Mouse (Mus musculus): ENCODE results near the gene Adgrl3. TPM values are rescaled to one million over a fixed set of nuclear protein-coding genes. Genes with fewer than 3 reads are reported as not detected.

Adgrl3 gene
- polyA plus RNA-seq, 1 experiment = 0.36 TPM

DNA sequence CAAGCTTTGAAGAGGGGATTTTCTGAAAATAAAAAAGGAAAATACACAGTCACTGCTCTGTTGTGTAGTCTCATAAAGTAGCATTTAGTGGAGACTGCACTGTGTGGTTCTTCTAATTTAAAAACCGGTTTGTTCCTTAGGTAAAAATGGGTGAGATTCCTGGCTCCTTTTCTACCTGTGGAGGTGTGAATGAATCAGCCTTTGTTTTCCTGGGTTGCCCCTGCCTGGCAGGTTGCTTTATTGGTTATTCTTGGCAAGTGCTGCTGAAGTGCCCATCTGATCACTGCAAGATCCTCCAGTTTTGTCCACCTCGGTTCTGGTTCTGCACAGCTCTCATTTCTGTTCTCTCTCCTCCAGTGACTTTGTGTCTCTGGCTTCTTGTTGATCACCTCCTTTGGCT, 136.3 kb downstream of the Adgrl3 start:
- no peak overlapping the region for H3K27ac ChIP-seq (ENCODE audit: insufficient read depth, low read length)
- H3K4me1 ChIP-seq (ENCODE audit: control insufficient read depth, insufficient read depth, low read length) = no peaks in the 10 kb centered on the region
- TF ChIP-seq EP300 (IDR thresholded peaks at IDR 0.05; ENCODE audit: insufficient read depth, low read depth, low read length) = no peak
- TF ChIP-seq POLR2A (IDR thresholded peaks at IDR 0.05; ENCODE audit: insufficient read depth, low read length) = no peak
- TF ChIP-seq CTCF (IDR thresholded peaks at IDR 0.05; ENCODE audit: low read depth, low read length) = no peak
- no peaks in the 10 kb centered on the region for H3K27me3 ChIP-seq (ENCODE audit: control insufficient read depth, insufficient read depth, low read length, poor library complexity, severe bottlenecking)
- no peaks in the 10 kb centered on the region for H3K36me3 ChIP-seq (ENCODE audit: control insufficient read depth, insufficient read depth, low read length, poor library complexity, severe bottlenecking)
- H3K4me3 ChIP-seq (ENCODE audit: low read depth, low read length) = no peak overlapping the region
- H3K9ac ChIP-seq (ENCODE audit: low read depth, poor library complexity, severe bottlenecking) = no peak overlapping the region
- no peaks in the 10 kb centered on the region for H3K9me3 ChIP-seq (replicated peaks; ENCODE audit: control insufficient read depth, insufficient read depth, low read length, poor library complexity, severe bottlenecking)

DNA sequence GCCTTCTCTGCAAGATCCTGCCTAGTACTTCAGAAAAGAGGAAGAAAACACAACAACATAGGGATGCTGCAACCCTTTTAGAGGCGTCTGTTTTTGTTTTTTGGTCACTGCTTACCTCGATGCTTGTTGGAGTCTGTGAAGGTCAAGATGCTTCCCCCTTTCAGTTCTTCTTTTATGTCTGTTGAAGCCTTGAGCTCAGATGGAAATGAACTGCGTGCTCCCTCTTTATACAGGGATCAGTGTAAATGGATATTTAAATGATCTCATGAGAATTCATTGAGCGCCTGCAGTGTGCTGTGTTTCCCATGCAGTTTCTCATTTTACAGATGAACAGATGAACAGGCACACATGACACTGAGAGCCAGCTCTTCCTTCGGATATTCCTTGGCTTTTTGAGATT, 136.9 kb downstream of the Adgrl3 start:
- no peaks in the 10 kb centered on the region for H3K4me1 ChIP-seq (ENCODE audit: control insufficient read depth, insufficient read depth, low read length)

DNA sequence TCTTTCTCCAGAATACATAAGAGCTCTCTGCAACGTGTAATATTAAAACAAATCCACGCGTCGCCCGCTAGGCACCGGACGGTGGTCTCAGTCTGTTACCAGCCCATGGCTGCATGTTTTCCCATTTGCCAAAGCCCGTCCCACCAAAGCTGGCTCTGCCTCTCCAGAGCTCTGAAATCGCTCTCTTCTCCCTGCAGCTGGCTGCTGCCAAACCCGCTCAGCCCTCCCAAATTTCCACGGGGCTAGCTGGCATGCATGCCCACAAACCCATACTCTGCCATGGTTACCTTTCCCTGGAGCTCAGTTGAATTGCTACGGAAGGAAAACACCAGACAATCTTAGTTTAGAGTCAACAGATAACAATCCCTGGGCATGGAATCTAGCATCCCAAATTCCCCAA, 139.1 kb downstream of the Adgrl3 start:
- Histone ChIP-seq H3K36me3 (ENCODE audit: control insufficient read depth, insufficient read depth, low read length, poor library complexity, severe bottlenecking) (no peaks in the 10 kb centered on the region), H3K4me3 (ENCODE audit: low read depth, low read length) (no peak overlapping the region), H3K9ac (ENCODE audit: low read depth, poor library complexity, severe bottlenecking) (no peak overlapping the region), H3K4me1 (ENCODE audit: control insufficient read depth, insufficient read depth, low read length) (no peaks in the 10 kb centered on the region), H3K27me3 (ENCODE audit: control insufficient read depth, insufficient read depth, low read length, poor library complexity, severe bottlenecking) (no peaks in the 10 kb centered on the region), H3K27ac (ENCODE audit: insufficient read depth, low read length) (no peak overlapping the region), H3K9me3 (replicated peaks; ENCODE audit: control insufficient read depth, insufficient read depth, low read length, poor library complexity, severe bottlenecking) (no peaks in the 10 kb centered on the region)
- TF ChIP-seq CTCF (IDR thresholded peaks at IDR 0.05; ENCODE audit: low read depth, low read length) (no peak), POLR2A (IDR thresholded peaks at IDR 0.05; ENCODE audit: insufficient read depth, low read length) (no peak), EP300 (IDR thresholded peaks at IDR 0.05; ENCODE audit: insufficient read depth, low read depth, low read length) (no peak)

More for the DNA sequence above, 136.9 kb downstream of the Adgrl3 start:
- Histone ChIP-seq H3K9ac (ENCODE audit: low read depth, poor library complexity, severe bottlenecking) (no peak overlapping the region), H3K27ac (ENCODE audit: insufficient read depth, low read length) (no peak overlapping the region), H3K4me3 (ENCODE audit: low read depth, low read length) (no peak overlapping the region), H3K27me3 (ENCODE audit: control insufficient read depth, insufficient read depth, low read length, poor library complexity, severe bottlenecking) (no peaks in the 10 kb centered on the region), H3K36me3 (ENCODE audit: control insufficient read depth, insufficient read depth, low read length, poor library complexity, severe bottlenecking) (no peaks in the 10 kb centered on the region), H3K9me3 (replicated peaks; ENCODE audit: control insufficient read depth, insufficient read depth, low read length, poor library complexity, severe bottlenecking) (no peaks in the 10 kb centered on the region)
- TF ChIP-seq POLR2A (IDR thresholded peaks at IDR 0.05; ENCODE audit: insufficient read depth, low read length) (no peak), CTCF (IDR thresholded peaks at IDR 0.05; ENCODE audit: low read depth, low read length) (no peak), EP300 (IDR thresholded peaks at IDR 0.05; ENCODE audit: insufficient read depth, low read depth, low read length) (no peak)

DNA sequence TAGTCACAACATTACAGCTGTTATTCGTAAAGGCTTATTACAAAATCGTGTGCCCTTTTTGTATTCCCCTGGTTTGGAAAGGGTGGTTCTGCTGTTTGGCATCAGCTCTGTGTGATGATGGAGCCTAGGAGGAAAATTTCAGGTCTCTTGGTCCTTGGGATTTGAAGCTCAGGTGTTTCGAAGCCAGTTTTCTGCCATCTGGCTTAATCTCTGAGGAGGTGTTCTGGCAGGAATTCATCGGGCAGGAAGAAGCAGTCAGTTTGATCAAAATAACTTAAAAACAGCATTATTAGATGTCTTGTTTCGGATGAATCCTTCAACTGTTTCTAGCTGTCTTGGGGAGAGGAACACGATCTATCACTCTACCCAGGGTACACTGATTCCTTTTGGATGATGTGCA, 140.5 kb downstream of the Adgrl3 start:
- Histone ChIP-seq H3K27me3 (ENCODE audit: control insufficient read depth, insufficient read depth, low read length, poor library complexity, severe bottlenecking) (no peaks in the 10 kb centered on the region), H3K27ac (ENCODE audit: insufficient read depth, low read length) (no peak overlapping the region), H3K4me3 (ENCODE audit: low read depth, low read length) (no peak overlapping the region), H3K36me3 (ENCODE audit: control insufficient read depth, insufficient read depth, low read length, poor library complexity, severe bottlenecking) (no peaks in the 10 kb centered on the region), H3K9ac (ENCODE audit: low read depth, poor library complexity, severe bottlenecking) (no peak overlapping the region), H3K4me1 (ENCODE audit: control insufficient read depth, insufficient read depth, low read length) (no peaks in the 10 kb centered on the region), H3K9me3 (replicated peaks; ENCODE audit: control insufficient read depth, insufficient read depth, low read length, poor library complexity, severe bottlenecking) (no peaks in the 10 kb centered on the region)
- TF ChIP-seq CTCF (IDR thresholded peaks at IDR 0.05; ENCODE audit: low read depth, low read length) (no peak), POLR2A (IDR thresholded peaks at IDR 0.05; ENCODE audit: insufficient read depth, low read length) (no peak)

DNA sequence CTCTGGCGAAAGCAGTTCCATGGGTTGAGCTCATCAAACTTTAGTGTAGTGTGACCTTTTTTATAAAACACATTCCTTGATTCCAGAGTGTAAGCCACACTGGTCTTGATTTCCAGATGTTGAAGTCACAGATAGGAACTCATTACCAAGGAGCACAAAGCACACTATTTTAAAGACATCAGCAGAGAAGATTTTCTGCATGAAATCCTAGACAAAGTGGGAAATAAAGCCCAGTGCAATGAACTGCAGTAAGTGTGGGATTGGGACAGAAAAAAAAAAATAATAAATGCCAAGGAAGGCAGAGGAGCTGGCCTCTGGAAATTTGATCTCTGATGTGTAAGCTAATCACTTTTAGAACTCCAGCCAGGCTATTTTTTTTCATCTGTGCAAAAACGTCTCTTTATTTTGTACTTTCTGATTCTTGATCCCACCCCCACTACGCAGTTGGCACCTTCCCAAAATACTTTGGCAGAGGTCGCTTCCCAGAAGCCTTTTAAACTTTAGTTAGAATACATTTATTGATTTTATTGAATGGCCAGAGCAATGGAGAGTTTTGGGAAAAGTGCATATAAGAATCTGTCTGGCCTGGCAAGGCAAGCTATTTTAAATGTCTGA, 169.0 kb downstream of the Adgrl3 start:
- Histone ChIP-seq H3K36me3 (ENCODE audit: control insufficient read depth, insufficient read depth, low read length, poor library complexity, severe bottlenecking) (no peaks in the 10 kb centered on the region), H3K9me3 (replicated peaks; ENCODE audit: control insufficient read depth, insufficient read depth, low read length, poor library complexity, severe bottlenecking) (no peaks in the 10 kb centered on the region), H3K4me1 (ENCODE audit: control insufficient read depth, insufficient read depth, low read length) (no peaks in the 10 kb centered on the region), H3K27ac (ENCODE audit: insufficient read depth, low read length) (no peak overlapping the region), H3K4me3 (ENCODE audit: low read depth, low read length) (no peak overlapping the region), H3K9ac (ENCODE audit: low read depth, poor library complexity, severe bottlenecking) (no peak overlapping the region), H3K27me3 (ENCODE audit: control insufficient read depth, insufficient read depth, low read length, poor library complexity, severe bottlenecking) (no peaks in the 10 kb centered on the region)
- TF ChIP-seq CTCF (IDR thresholded peaks at IDR 0.05; ENCODE audit: low read depth, low read length) (no peak), EP300 (IDR thresholded peaks at IDR 0.05; ENCODE audit: insufficient read depth, low read depth, low read length) (no peak), POLR2A (IDR thresholded peaks at IDR 0.05; ENCODE audit: insufficient read depth, low read length) (no peak)

DNA sequence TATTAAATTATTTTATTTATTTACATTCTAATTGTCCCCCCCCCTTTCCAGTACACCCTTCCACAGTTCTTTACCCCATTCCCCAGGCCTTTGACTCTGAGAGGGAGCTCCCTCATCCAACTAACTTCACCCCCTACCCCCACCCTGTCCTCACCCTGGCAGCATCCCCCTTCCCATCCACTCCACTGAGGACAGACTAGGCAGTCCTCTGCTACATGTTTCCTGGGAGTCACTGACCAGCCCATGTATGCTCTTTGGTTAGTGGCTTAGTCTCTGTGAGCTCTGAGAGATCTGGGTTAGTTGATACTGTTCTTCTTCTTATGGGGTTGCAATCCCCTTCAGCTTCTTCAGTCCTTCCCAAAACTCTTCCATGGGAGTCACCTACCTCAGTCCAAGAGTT, 180.4 kb downstream of the Adgrl3 start:
- no peak overlapping the region for H3K27ac ChIP-seq (ENCODE audit: insufficient read depth, low read length)
- H3K36me3 ChIP-seq (ENCODE audit: control insufficient read depth, insufficient read depth, low read length, poor library complexity, severe bottlenecking) = no peaks in the 10 kb centered on the region
- H3K4me1 ChIP-seq (ENCODE audit: control insufficient read depth, insufficient read depth, low read length) = no peaks in the 10 kb centered on the region
- H3K4me3 ChIP-seq (ENCODE audit: low read depth, low read length) = no peak overlapping the region
- H3K9me3 ChIP-seq (replicated peaks; ENCODE audit: control insufficient read depth, insufficient read depth, low read length, poor library complexity, severe bottlenecking) = no peaks in the 10 kb centered on the region
- no peaks in the 10 kb centered on the region for H3K27me3 ChIP-seq (ENCODE audit: control insufficient read depth, insufficient read depth, low read length, poor library complexity, severe bottlenecking)
- no peak overlapping the region for H3K9ac ChIP-seq (ENCODE audit: low read depth, poor library complexity, severe bottlenecking)
- no peak for TF ChIP-seq EP300 (IDR thresholded peaks at IDR 0.05; ENCODE audit: insufficient read depth, low read depth, low read length)
- TF ChIP-seq POLR2A (IDR thresholded peaks at IDR 0.05; ENCODE audit: insufficient read depth, low read length) = no peak
- no peak for TF ChIP-seq CTCF (IDR thresholded peaks at IDR 0.05; ENCODE audit: low read depth, low read length)
